Mouse (Mus musculus) layer of hippocampus, adult 11-12 months (tissue): ENCODE results near the gene Cog3.

Experiments
- DNase-seq: peaks from one replicate; pipeline ENCODE4 v3.0.0; 2022; ENCODE audit warnings: low spot score

Gene Cog3

GRCm38 (mm10) chr14:75758401-75758800, 4.1 kb upstream of the Cog3 start:
- no peak for DNase-seq

DNA sequence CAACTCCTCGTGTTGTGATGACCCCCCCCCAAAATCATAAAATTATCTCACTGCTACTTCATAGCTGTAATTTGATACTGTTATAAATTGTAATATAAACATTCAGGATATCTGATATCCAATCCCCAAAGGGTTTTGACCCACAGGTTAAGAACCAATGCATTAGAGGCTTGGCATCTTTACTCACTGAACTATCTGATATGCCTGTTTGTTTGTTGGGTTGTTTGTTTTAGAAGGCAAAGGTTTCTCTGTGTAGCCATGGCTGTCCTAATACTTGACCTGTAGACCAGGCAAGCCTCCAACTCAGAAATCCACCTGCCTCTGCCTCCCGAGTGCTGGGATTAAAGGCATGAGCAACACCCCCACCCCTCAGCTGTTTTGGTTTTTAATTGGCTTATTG, 3.5 kb upstream of the Cog3 start:
- no peak for DNase-seq

- DNase-seq: no peak
Observed at GRCm38 (mm10) chr14:75756971-75757370, 2.7 kb upstream of the Cog3 start.

GRCm38 (mm10) chr14:75753206-75753605, 1.1 kb downstream of the Cog3 start:
- no peak for DNase-seq

- no peak for DNase-seq
Observed at GRCm38 (mm10) chr14:75751040-75751439, 3.3 kb downstream of the Cog3 start.

DNA sequence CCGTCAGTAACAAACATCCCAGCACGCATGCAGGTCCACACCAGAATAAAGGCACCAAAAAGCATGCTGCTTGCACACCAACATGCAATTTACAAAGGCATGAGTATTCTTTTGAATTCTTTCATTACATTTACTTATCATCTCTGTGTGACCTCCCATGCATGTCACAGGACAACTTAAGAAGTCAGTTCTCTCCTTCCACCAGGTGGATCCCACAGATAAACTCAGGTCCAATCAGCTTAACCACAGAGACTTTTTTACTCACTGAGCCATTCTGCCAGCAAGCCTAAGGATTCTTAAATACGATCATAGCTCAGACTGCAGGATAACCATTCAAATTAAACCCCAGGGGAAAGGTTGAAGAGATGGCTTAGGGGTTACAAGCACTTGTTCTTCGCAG, 5.2 kb downstream of the Cog3 start:
- no peak for DNase-seq

DNA sequence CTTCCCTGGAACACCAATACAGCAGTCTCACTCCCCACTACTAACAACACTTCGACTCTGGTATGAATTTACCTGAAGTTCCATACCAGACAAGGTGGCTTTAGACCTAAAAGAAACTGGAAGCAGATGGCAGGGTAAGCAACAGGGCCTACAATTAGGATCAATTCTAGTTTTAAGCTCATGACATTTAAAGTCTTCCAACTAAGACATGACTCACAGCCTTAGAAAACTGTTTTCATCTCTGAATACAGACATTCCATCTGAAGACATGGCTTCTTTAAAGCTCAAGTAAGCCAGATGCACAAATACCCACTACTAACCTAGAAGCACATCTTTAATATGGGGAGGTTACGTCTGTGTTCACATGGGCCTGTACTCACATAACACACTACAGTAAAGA, 6.4 kb downstream of the Cog3 start:
- DNase-seq: no peak

GRCm38 (mm10) chr14:75741904-75742303, 12.4 kb downstream of the Cog3 start:
- no peak for DNase-seq

DNA sequence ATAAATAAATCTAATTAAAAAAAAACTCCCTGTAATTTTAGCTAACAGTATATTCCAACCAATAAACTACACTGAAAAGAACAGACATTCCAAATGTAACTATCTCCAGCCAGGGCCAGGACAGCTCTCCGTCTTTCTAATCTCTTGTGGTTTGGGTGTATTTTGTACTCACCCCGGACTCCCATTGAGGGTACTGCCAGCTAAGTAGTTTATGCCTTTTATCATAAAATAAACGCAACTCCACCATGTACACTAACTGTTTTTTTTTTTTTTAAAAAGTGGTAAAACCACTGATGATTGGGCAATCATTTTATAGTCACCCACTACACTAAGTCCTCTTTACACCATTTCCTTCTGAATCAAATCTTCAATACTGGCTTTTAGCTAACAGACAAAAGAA, 18.7 kb downstream of the Cog3 start:
- DNase-seq: no peak

GRCm38 (mm10) chr14:75732631-75733030, 21.7 kb downstream of the Cog3 start:
- DNase-seq: no peak

GRCm38 (mm10) chr14:75731361-75731760, 23.0 kb downstream of the Cog3 start:
- no peak for DNase-seq

- DNase-seq: no peak
Observed at GRCm38 (mm10) chr14:75728111-75728510, 26.2 kb downstream of the Cog3 start.

GRCm38 (mm10) chr14:75727046-75727445, 27.3 kb downstream of the Cog3 start:
- no peak for DNase-seq

DNA sequence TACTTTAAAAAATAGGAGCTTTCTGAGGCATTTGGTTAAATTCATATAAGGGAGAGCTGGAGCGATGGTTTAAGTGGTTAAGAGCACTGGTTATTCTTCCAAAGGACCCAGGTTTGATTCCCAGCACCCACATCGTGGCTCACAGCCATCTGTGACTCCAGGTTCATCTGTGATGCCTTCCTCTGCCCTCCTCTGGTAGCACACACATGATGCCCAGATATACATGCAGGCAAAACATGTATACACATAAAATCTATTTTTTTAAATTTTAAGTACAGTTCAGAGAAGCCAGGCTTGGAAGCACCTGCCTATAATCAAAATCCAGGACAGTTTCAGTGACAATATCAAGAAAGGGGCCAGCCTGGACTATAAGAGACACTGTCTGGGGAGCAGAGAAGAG, 31.5 kb downstream of the Cog3 start:
- DNase-seq: no peak

DNA sequence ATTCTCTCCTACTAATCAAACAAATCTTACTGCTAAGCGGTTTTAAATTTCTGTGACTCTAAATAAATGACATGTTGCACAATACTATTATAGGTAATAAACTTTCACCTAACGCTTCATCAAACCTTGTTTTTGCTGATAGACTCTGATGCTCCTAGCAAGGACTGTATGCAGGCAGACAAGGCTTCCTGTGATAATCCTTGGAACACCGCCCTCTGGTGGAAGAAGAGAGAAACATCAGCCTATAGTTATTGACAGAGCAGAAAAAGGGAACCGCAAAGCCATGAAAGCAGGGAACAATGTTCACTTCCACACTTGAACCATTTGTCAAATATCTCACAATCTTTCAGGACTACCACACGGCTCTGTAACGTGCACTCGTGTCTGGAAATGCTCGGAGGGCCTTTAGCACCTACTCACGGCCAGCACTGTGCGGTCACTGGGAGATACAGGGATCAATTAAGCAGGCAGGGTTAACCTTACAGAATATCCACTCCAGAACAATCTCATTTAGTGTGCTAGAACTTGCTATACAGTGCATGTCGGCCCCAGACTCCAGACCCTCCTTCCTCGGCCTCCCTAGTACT, 32.2 kb downstream of the Cog3 start:
- peak; percentile 57 for DNase-seq

DNA sequence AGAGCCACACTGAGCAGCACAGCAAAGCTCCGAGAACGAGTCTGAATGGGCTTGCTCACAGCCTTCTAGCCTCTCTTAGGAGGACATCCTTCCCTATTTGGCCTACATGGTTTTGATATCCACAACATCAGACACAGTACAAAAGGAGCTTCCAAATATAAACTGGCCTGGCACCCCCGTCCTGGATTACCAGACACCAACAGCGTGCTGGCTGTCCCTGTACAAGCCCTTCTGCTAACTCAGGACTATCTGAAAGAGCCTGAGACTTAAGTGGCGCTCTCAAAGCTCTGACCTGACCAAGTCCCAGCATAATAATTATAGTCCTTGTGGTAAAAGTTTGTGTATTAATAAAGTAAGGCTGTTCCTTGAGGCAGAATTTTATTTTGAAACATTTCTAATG, 34.2 kb downstream of the Cog3 start:
- DNase-seq: no peak

DNA sequence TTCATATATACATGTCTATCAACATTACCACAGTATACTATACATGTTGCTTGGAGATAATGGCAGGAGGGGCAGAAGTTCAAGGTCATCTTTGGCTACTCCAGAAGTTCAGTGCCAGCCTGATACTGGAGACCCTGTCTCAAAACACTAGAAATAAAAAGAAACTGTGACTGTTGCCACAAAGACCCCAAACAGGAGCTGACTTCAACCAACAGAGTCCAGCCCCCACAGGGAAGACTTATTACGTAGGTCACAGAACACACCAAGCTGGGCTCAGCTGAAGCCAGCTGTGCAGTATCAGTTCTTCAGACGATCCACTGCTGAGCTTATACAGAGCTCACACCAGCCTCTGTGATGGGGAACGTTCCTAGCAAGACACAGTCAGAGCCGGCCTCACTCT, 37.9 kb downstream of the Cog3 start:
- DNase-seq: no peak

GRCm38 (mm10) chr14:75713661-75714060, 40.7 kb downstream of the Cog3 start:
- no peak for DNase-seq

GRCm38 (mm10) chr14:75712687-75713086, 41.6 kb downstream of the Cog3 start:
- no peak for DNase-seq

GRCm38 (mm10) chr14:75711731-75712130, 42.6 kb downstream of the Cog3 start:
- no peak for DNase-seq

- no peak for DNase-seq
Observed at GRCm38 (mm10) chr14:75708986-75709385, 45.3 kb downstream of the Cog3 start.

DNA sequence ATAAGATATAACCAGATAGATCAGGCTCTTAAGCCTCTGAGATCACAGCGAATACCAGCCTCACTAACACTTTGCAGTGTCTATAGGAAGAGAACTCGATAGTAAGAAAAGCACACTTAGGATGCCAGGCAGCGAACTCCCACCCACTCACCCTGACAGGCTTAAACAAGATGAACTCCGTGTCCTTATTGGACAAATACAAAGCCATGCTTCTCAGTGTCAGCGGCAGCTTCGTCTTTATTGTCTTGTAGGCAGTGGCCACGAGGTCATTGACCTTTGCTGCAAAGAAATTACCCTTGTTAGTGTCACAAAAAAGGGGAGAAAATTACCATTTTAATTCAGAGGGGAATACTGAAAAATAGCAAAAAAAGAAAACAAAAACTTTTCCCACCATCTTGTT, 46.5 kb downstream of the Cog3 start:
- no peak for DNase-seq

GRCm38 (mm10) chr14:75706647-75707046, 47.7 kb downstream of the Cog3 start:
- no peak for DNase-seq

DNA sequence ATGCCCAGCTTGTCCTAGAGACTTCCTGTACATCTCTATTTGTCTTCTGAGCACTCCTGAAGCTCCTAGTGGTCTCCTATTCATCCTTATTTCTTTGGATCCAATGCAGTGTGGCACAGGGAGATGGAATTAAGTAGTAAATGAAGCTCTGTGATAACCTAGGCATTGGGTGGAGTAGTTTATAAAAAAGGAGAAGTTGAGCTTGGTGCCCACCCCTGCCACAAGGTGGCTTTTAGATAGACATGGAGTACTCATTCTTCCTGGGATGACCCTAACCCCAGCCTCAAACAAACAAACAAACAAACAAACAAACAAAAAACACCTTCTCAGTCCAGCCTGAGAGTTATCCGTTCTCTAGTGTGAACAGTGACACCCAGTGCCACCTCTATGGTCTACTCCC, 56.4 kb downstream of the Cog3 start:
- no peak for DNase-seq

DNA sequence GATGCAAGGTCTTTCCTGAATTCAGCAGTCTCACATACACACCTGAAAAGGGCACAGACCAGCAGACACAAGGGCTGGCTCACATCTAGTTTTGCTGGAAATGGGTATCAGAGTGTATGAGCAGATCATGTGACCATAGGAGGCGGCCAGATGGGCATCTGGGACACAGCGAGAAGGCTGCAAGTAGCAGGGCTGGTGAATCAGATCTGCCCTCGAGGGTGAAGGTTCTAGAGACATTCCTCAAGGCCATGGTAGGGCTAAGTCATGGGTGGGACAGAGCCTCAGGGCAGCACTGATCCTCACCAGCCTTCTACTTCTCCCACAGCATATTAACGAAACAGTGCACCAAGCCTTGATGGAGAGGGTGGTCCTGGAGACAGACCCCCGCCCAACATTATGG, 58.2 kb downstream of the Cog3 start:
- DNase-seq: no peak
